Mouse (Mus musculus) heart, adult 2 months (tissue): ENCODE results near the gene 4930544D05Rik. TPM values are rescaled to one million over a fixed set of nuclear protein-coding genes. Genes with fewer than 3 reads are reported as not detected.
"Not testable (repeated sequence)": the region's sequence is repeated elsewhere in the genome, so short reads cannot be mapped to it uniquely, and the experiment has no call there.

Experiments
- DNase-seq, 2 experiments: peaks; one replicate each; pipeline ENCODE4 v3.0.0; 2021
- H3K27ac ChIP-seq: fragments of 200-600 bp; 2 replicates; pipeline ENCODE4 v1.8.1; 2022
- H3K27me3 ChIP-seq: fragments of 200-500 bp; 2 replicates; pipeline ENCODE4 v1.6.1; 2012; ENCODE audit warnings: mild to moderate bottlenecking, low read length, inconsistent platforms, mixed read lengths; ENCODE audit not compliant: control insufficient read depth, insufficient read depth
- H3K36me3 ChIP-seq: fragments of 200-500 bp; 2 replicates; pipeline ENCODE4 v1.6.1; 2012; ENCODE audit warnings: low read length, inconsistent platforms; ENCODE audit not compliant: control insufficient read depth, insufficient read depth
- H3K4me1 ChIP-seq: fragments of 200-500 bp; 2 replicates; pipeline ENCODE4 v1.6.1; 2011; ENCODE audit warnings: low read length; ENCODE audit not compliant: control insufficient read depth, insufficient read depth
- H3K4me3 ChIP-seq: fragments of 200-600 bp; 2 replicates; pipeline ENCODE4 v1.8.1; 2022
- H3K79me2 ChIP-seq: fragments of 200-500 bp; replicated peaks from 2 replicates; pipeline ENCODE4 v1.6.1; 2012; ENCODE audit warnings: mild to moderate bottlenecking, inconsistent platforms, low read length, moderate library complexity, mixed read lengths; ENCODE audit not compliant: control insufficient read depth, insufficient read depth
- H3K9ac ChIP-seq: fragments of 200-500 bp; 2 replicates; pipeline ENCODE4 v1.6.1; 2012; ENCODE audit warnings: low read depth, mild to moderate bottlenecking, control low read depth, inconsistent platforms, low read length, mixed read lengths
- CTCF ChIP-seq: fragments of 200-600 bp; IDR thresholded peaks from 2 replicates; pipeline ENCODE4 v1.8.1; 2022; ENCODE audit warnings: antibody characterized with exemption, mild to moderate bottlenecking, moderate library complexity
- EP300 ChIP-seq: fragments of 200-500 bp; IDR thresholded peaks from 2 replicates; pipeline ENCODE4 v1.6.1; 2011; ENCODE audit warnings: low read depth, low read length, control low read depth; ENCODE audit not compliant: insufficient read depth
- POLR2A ChIP-seq: fragments of 200-500 bp; IDR thresholded peaks from 2 replicates; pipeline ENCODE4 v1.6.1; 2011; ENCODE audit warnings: mild to moderate bottlenecking, low read depth, low read length, control low read depth; ENCODE audit not compliant: insufficient read depth
- WGBS: fragments of 180-500 bp; shearing (Covaris S2); methylation state at CpG from one replicate; pipeline ENCODE4 v1.1.7; 2018; 5-methylcytosine and 5-hydroxymethylcytosine counted together
- intact Hi-C: fragments of 180-260 bp; cut with DNase I; formaldehyde crosslinking; loops from one replicate; pipeline ENCODE4 v1.15.1; 2025
- long read RNA-seq: library from polyadenylated mRNA; stranded (forward); transcript quantifications from one replicate; pipeline ENCODE4 v2.0.0, GENCODE M21; 2021
- polyA plus RNA-seq: library from polyadenylated mRNA; depleted of rRNA; stranded (reverse); fragments of >200 nt; gene quantifications from 2 replicates; pipeline ENCODE4 v1.2.3, GENCODE M21; 2012; rRNA removed
- total RNA-seq, 2 experiments: library from RNA; stranded (reverse); gene quantifications; 2 replicates each; pipeline ENCODE4 v1.2.3; 2021

The 4930544D05Rik gene
- total RNA-seq (not detected), polyA plus RNA-seq (0.31 TPM in 1 of 2 replicates, not detected in the other)
- long read RNA-seq = 0 reads

DNA sequence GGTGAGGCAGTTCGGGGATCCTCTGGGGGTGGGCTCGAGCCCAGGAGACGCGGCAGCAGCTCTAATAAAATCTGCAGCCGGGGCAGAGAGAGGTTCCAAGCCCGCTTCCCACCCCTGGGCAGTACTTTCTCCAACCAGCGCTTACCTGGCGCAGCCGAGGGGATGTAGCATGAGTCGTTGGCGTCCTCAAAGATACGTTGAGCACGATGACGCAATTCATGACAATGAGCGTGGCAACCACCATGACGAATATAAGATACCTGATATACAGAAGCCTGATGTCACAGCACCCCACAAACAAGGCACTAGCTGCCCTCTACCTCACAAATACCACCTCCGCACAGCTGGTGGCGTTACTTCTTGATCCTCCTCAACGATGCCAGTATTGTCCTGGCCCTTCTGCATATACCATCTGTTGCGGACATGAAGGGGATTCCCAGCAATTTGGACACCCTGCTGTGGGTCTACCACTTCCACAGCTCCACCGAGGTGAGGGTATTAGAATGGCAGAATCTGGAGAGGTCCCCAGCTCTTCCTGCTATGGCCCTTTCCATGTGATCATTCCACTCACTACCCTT lies at the start of gene 4930544D05Rik:
TSS of gene 4930544D05Rik (plus strand) at position 333 of the 578 bp plus-strand sequence.
- TF ChIP-seq EP300 (no peak), CTCF (no peak), POLR2A (no peak)
- H3K27me3 ChIP-seq = no peaks in the 10 kb centered on the region
- H3K4me3 ChIP-seq = peak within 1 kb of the TSS; percentile 48
- H3K9ac ChIP-seq = peak within 1 kb of the TSS; percentile 49
- no peak for DNase-seq
- peak within 1 kb of the TSS; percentile 40; the same call in 1 of the 2 replicates for H3K27ac ChIP-seq
- H3K36me3 ChIP-seq = no peaks in the 10 kb centered on the region
- intact Hi-C loops = no loop called here
- H3K4me1 ChIP-seq = peaks cover 3% of the 10 kb centered on the region
- 21% methylated on average over 21 of the region's 21 CpGs for WGBS
- no peaks in the 10 kb centered on the region for H3K79me2 ChIP-seq

DNA sequence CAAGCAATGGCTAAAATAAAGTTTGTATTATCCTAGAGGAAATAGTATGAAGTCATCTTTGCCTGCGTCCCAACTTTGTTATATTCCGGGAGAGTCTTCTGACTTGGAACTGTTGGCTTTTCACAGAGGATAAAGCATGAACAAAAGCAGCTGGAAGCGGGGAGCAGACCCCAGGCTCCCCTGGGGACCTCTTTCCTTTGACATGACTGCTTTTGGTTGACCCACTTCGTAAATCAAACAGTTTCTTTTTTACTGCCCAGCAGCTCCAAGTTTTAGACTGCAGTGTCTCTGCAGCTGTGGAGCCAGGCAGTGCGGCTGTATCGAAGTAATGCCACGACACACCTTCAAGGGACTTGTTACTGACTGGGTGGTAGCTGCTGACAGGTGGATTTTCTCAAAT lies 49.1 kb upstream of the 4930544D05Rik start:
- H3K9ac ChIP-seq = no peak overlapping the region
- DNase-seq = no peak
- TF ChIP-seq CTCF = no peak
- no peak for TF ChIP-seq EP300
- TF ChIP-seq POLR2A = no peak
- no peaks in the 10 kb centered on the region for H3K36me3 ChIP-seq
- no peak overlapping the region for H3K27ac ChIP-seq
- WGBS = 54% methylated on average over 7 of the region's 7 CpGs
- intact Hi-C loops = loop anchor here (1.0 kb wide), 1 partner anchor 14 kb away; no protein-coding TSS in a partner anchor
- H3K4me1 ChIP-seq = peaks cover 11% of the 10 kb centered on the region
- H3K27me3 ChIP-seq = no peaks in the 10 kb centered on the region
- no peak overlapping the region for H3K4me3 ChIP-seq
- H3K79me2 ChIP-seq = peaks cover 8% of the 10 kb centered on the region

DNA sequence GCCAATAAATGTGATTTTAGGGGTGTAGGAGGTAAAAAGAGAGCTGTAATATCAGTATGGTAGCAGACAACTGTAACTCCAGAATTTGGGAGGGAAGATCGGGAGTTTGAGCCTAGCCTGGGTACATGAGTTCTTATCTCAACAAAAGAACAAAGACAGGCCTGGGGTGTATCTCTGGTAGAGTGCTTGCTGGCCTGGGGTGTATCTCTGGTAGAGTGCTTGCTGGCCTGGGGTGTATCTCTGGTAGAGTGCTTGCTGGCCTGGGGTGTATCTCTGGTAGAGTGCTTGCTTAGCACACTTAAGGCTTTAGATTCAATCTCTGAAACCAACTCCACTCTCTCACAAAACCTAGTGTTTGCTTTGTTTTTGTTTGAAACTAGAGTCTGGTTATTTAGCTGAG lies 45.0 kb upstream of the 4930544D05Rik start:
- 100% methylated on average over 1 of the region's 1 CpGs for WGBS

DNA sequence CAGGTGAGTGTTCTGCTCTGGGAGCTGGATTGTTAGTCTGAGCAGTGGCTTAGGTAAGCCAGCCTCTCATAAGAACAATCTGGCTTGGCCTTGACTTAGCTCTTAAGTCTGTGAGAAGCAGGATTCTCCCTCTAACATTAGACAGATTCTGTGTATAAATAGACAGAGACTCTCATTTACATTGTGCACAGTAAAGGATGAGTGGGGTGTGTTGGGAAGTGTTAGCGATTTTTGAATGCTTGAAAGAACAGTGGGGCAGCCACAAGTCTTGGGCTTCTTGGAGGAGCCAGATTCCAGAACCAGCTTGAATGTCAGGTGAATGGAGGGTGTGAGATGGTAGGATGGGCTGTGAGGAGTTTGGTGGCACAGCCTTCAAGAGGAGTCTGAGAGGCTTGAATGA lies 44.0 kb upstream of the 4930544D05Rik start:
- Histone ChIP-seq H3K27me3 (no peaks in the 10 kb centered on the region), H3K36me3 (no peaks in the 10 kb centered on the region), H3K4me3 (no peak overlapping the region), H3K9ac (no peak overlapping the region), H3K27ac (no peak overlapping the region), H3K4me1 (peaks cover 5% of the 10 kb centered on the region; the same call in 1 of the 2 replicates), H3K79me2 (peaks cover 9% of the 10 kb centered on the region)
- intact Hi-C loops = no loop called here
- WGBS = 88% methylated on average over 1 of the region's 1 CpGs
- no peak for DNase-seq
- TF ChIP-seq POLR2A = no peak

More for the DNA sequence above, 45.0 kb upstream of the 4930544D05Rik start:
- H3K27ac ChIP-seq, intact Hi-C loops, H3K36me3 ChIP-seq, H3K9ac ChIP-seq, H3K79me2 ChIP-seq, H3K4me3 ChIP-seq, H3K4me1 ChIP-seq, H3K27me3 ChIP-seq, DNase-seq: not testable (repeated sequence)

DNA sequence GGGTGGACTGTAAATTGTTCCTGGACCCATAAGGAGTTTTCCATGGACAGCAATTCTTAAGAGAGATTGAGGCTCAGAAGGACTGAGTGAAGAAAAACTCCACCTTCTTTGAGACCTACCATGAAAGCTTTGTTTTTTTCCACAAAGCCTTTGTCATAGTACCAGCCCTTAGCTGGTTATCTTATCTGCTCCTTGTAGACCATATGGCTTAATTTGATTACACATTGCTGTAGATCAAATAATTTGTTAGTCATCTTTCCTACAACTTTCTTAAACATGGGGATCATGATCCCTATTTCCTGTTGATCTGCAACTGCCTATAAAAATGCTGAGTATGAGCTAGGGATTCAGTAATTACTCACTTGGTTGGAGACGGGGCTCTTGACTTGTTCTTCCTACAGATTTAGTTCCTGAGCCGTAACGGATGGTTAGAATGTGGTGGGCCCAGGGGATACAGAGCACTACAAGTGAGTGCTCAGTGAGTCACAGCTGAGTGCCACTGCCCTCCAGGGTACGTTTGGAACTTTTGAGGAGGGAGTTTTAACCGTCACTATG lies 43.2 kb upstream of the 4930544D05Rik start:
- no peak overlapping the region for H3K27ac ChIP-seq
- no peak for TF ChIP-seq POLR2A
- no peak for TF ChIP-seq EP300
- TF ChIP-seq CTCF = no peak

DNA sequence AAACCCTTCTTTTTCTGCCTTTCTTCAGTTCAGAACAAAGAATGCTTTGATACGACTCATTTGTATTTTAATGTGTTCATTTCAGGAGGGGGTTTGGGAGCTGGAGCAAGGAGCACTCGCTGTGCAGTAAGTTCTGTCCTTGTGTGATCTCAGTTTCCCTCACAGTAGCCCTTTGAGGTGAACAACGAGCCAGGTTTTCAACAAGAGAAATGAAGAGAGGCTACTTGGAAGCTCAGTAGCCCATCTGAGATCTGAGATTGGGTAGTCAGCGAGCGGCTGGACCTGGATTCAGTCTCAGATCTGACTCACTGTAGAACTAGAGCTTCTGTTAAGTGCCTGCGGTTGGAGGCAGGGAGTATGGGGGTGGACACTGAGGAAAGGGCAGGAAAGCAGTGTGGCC lies 41.8 kb upstream of the 4930544D05Rik start:
- peaks cover 7% of the 10 kb centered on the region for H3K4me1 ChIP-seq
- no peak overlapping the region for H3K27ac ChIP-seq
- H3K79me2 ChIP-seq = peaks cover 6% of the 10 kb centered on the region; the same call in 1 of the 2 replicates
- H3K9ac ChIP-seq = no peak overlapping the region
- no peaks in the 10 kb centered on the region for H3K36me3 ChIP-seq
- no peak for TF ChIP-seq POLR2A
- TF ChIP-seq CTCF = no peak
- TF ChIP-seq EP300 = no peak
- intact Hi-C loops = no loop called here
- WGBS = 85% methylated on average over 6 of the region's 6 CpGs
- no peak for DNase-seq
- H3K4me3 ChIP-seq = no peak overlapping the region
- H3K27me3 ChIP-seq = no peaks in the 10 kb centered on the region

More for the DNA sequence above, 43.2 kb upstream of the 4930544D05Rik start:
- no peak for DNase-seq
- Histone ChIP-seq H3K27me3 (no peaks in the 10 kb centered on the region), H3K79me2 (peaks cover 6% of the 10 kb centered on the region; the same call in 1 of the 2 replicates), H3K9ac (no peak overlapping the region), H3K4me1 (peaks cover 8% of the 10 kb centered on the region), H3K4me3 (no peak overlapping the region), H3K36me3 (no peaks in the 10 kb centered on the region)
- intact Hi-C loops = no loop called here
- 60% methylated on average over 5 of the region's 5 CpGs for WGBS
